Mouse (Mus musculus) ES-Bruce4 (cell line): Measurements from ENCODE around the gene Hist1h2be.
"Not testable (repeated sequence)": the region's sequence is repeated elsewhere in the genome, so short reads cannot be mapped to it uniquely, and the experiment has no call there.

Experiments used
- CTCF ChIP-seq: IDR thresholded peaks from one replicate; pipeline ENCODE4 v1.8.1; 2011; ENCODE audit warnings: low read depth, low read length
- EP300 ChIP-seq: IDR thresholded peaks from 2 replicates; pipeline ENCODE4 v1.6.1; 2011; ENCODE audit warnings: low read depth, low read length; ENCODE audit not compliant: insufficient read depth

- not testable (repeated sequence) for TF ChIP-seq EP300, CTCF
Measured at GRCm38 (mm10) chr13:23573034-23573897, 47.7 kb downstream of the Hist1h2be start.
